Mouse (Mus musculus) liver, postnatal 0 days (tissue): ENCODE results near the gene Hs1bp3.

Source experiments
- CTCF ChIP-seq: sonication (generic); IDR thresholded peaks from 2 replicates; pipeline ENCODE4 v1.5.1; 2016; ENCODE audit warnings: antibody characterized with exemption, low read depth
- EP300 ChIP-seq: IDR thresholded peaks from 2 replicates; pipeline ENCODE4 v1.6.1; 2016; ENCODE audit warnings: antibody characterized with exemption, low read depth, mild to moderate bottlenecking

- no peak for TF ChIP-seq CTCF
- TF ChIP-seq EP300 = no peak
Measured at GRCm38 (mm10) chr12:8325943-8326522, 12.8 kb downstream of the Hs1bp3 start.
